Mouse (Mus musculus): ENCODE results near the gene Phf21a. TPM values are rescaled to one million over a fixed set of nuclear protein-coding genes. Genes with fewer than 3 reads are reported as not detected.

The Phf21a gene
- polyA plus RNA-seq, 1 experiment from 2014 or later: 2.6 TPM

- Histone ChIP-seq H3K27ac (replicated peaks) (no peak overlapping the region), H3K36me3 (replicated peaks) (peaks cover 5% of the 10 kb centered on the region; the same call in 1 of the 2 replicates), H3K4me2 (no peak overlapping the region), H3K27me3 (no peaks in the 10 kb centered on the region), H3K4me3 (replicated peaks) (no peak overlapping the region), H3K9me3 (replicated peaks) (no peaks in the 10 kb centered on the region), H3K9ac (no peak overlapping the region), H3K4me1 (replicated peaks) (no peaks in the 10 kb centered on the region)
- ATAC-seq (ENCODE audit: insufficient read depth): no peak
- 70% methylated on average over 2 of the region's 2 CpGs for WGBS (ENCODE audit: insufficient replicate concordance)
These were observed 238.5 kb downstream of the Phf21a start for GRCm38 (mm10) chr2:92331410-92331809.

GRCm38 (mm10) chr2:92331871-92332270, 239.0 kb downstream of the Phf21a start:
- H3K27me3 ChIP-seq: no peaks in the 10 kb centered on the region
- peaks cover 5% of the 10 kb centered on the region; the same call in 1 of the 2 replicates for H3K36me3 ChIP-seq (replicated peaks)
- no peak for ATAC-seq (ENCODE audit: insufficient read depth)
- H3K9ac ChIP-seq: no peak overlapping the region
- H3K27ac ChIP-seq (replicated peaks): no peak overlapping the region
- no peak overlapping the region for H3K4me3 ChIP-seq (replicated peaks)
- no peak overlapping the region for H3K4me2 ChIP-seq
- H3K4me1 ChIP-seq (replicated peaks): no peaks in the 10 kb centered on the region
- WGBS (ENCODE audit: insufficient replicate concordance): 64% methylated on average over 2 of the region's 2 CpGs
- no peaks in the 10 kb centered on the region for H3K9me3 ChIP-seq (replicated peaks)

GRCm38 (mm10) chr2:92342418-92342817, 249.5 kb downstream of the Phf21a start:
- Histone ChIP-seq H3K9me3 (replicated peaks) (no peaks in the 10 kb centered on the region), H3K4me1 (replicated peaks) (no peaks in the 10 kb centered on the region), H3K4me2 (no peak overlapping the region), H3K9ac (no peak overlapping the region), H3K36me3 (replicated peaks) (no peaks in the 10 kb centered on the region), H3K4me3 (replicated peaks) (no peak overlapping the region), H3K27me3 (no peaks in the 10 kb centered on the region), H3K27ac (replicated peaks) (no peak overlapping the region)
- no peak for ATAC-seq (ENCODE audit: insufficient read depth)

- H3K27me3 ChIP-seq: no peaks in the 10 kb centered on the region
- H3K9ac ChIP-seq: no peak overlapping the region
- no peak overlapping the region for H3K27ac ChIP-seq (replicated peaks)
- H3K4me2 ChIP-seq: no peak overlapping the region
- H3K36me3 ChIP-seq (replicated peaks): no peaks in the 10 kb centered on the region
- no peak overlapping the region for H3K4me3 ChIP-seq (replicated peaks)
- 55% methylated on average over 2 of the region's 2 CpGs for WGBS (ENCODE audit: insufficient replicate concordance)
- H3K4me1 ChIP-seq (replicated peaks): no peaks in the 10 kb centered on the region; the same call in 1 of the 2 replicates
- peak; percentile 43 for ATAC-seq (ENCODE audit: insufficient read depth)
- no peaks in the 10 kb centered on the region for H3K9me3 ChIP-seq (replicated peaks)
These were observed 254.3 kb downstream of the Phf21a start for GRCm38 (mm10) chr2:92347191-92347590.

- Histone ChIP-seq H3K27ac (replicated peaks) (no peak overlapping the region; the same call in 1 of the 2 replicates), H3K4me1 (replicated peaks) (no peaks in the 10 kb centered on the region; the same call in 1 of the 2 replicates), H3K36me3 (replicated peaks) (no peaks in the 10 kb centered on the region), H3K4me2 (no peak overlapping the region), H3K4me3 (replicated peaks) (no peak overlapping the region), H3K27me3 (no peaks in the 10 kb centered on the region), H3K9me3 (replicated peaks) (no peaks in the 10 kb centered on the region), H3K9ac (no peak overlapping the region)
- 0 out of 2 replicates have a peak, but pooled peaks have one; percentile 22 for ATAC-seq (ENCODE audit: insufficient read depth)
- WGBS (ENCODE audit: insufficient replicate concordance): 60% methylated on average over 6 of the region's 6 CpGs
These were observed 256.9 kb downstream of the Phf21a start for GRCm38 (mm10) chr2:92349589-92350425.

- WGBS (ENCODE audit: insufficient replicate concordance): 43% methylated on average over 5 of the region's 5 CpGs
- Histone ChIP-seq H3K36me3 (replicated peaks) (no peaks in the 10 kb centered on the region), H3K4me1 (replicated peaks) (no peaks in the 10 kb centered on the region; the same call in 1 of the 2 replicates), H3K27me3 (no peaks in the 10 kb centered on the region), H3K9me3 (replicated peaks) (no peaks in the 10 kb centered on the region), H3K27ac (replicated peaks) (no peak overlapping the region), H3K9ac (no peak overlapping the region), H3K4me2 (no peak overlapping the region), H3K4me3 (replicated peaks) (no peak overlapping the region)
- ATAC-seq (ENCODE audit: insufficient read depth): peak; percentile 65; the same call in 1 of the 2 replicates
These were observed 257.8 kb downstream of the Phf21a start for GRCm38 (mm10) chr2:92350686-92351085.

- WGBS (ENCODE audit: insufficient replicate concordance): 52% methylated on average over 5 of the region's 5 CpGs
- Histone ChIP-seq H3K36me3 (replicated peaks) (peaks cover 3% of the 10 kb centered on the region; the same call in 1 of the 2 replicates), H3K9me3 (replicated peaks) (no peaks in the 10 kb centered on the region), H3K9ac (no peak overlapping the region), H3K27ac (replicated peaks) (no peak overlapping the region), H3K27me3 (no peaks in the 10 kb centered on the region), H3K4me1 (replicated peaks) (no peaks in the 10 kb centered on the region; the same call in 1 of the 2 replicates), H3K4me2 (no peak overlapping the region), H3K4me3 (replicated peaks) (no peak overlapping the region)
- ATAC-seq (ENCODE audit: insufficient read depth): no peak
These were observed 260.5 kb downstream of the Phf21a start for GRCm38 (mm10) chr2:92353402-92353801.

- no peaks in the 10 kb centered on the region for H3K27me3 ChIP-seq
- no peak overlapping the region for H3K4me3 ChIP-seq (replicated peaks)
- no peak for ATAC-seq (ENCODE audit: insufficient read depth)
- no peaks in the 10 kb centered on the region for H3K9me3 ChIP-seq (replicated peaks)
- no peak overlapping the region for H3K9ac ChIP-seq
- H3K4me1 ChIP-seq (replicated peaks): no peaks in the 10 kb centered on the region; the same call in 1 of the 2 replicates
- H3K4me2 ChIP-seq: no peak overlapping the region
- peaks cover 5% of the 10 kb centered on the region; the same call in 1 of the 2 replicates for H3K36me3 ChIP-seq (replicated peaks)
- 50% methylated on average over 6 of the region's 6 CpGs for WGBS (ENCODE audit: insufficient replicate concordance)
- H3K27ac ChIP-seq (replicated peaks): no peak overlapping the region
These were observed 261.3 kb downstream of the Phf21a start for GRCm38 (mm10) chr2:92354224-92354623.

GRCm38 (mm10) chr2:92359301-92359700, 266.4 kb downstream of the Phf21a start:
- no peak overlapping the region for H3K4me2 ChIP-seq
- no peaks in the 10 kb centered on the region for H3K27me3 ChIP-seq
- H3K27ac ChIP-seq (replicated peaks): no peak overlapping the region
- no peak overlapping the region for H3K4me3 ChIP-seq (replicated peaks)
- H3K9me3 ChIP-seq (replicated peaks): no peaks in the 10 kb centered on the region
- 72% methylated on average over 2 of the region's 2 CpGs for WGBS (ENCODE audit: insufficient replicate concordance)
- H3K9ac ChIP-seq: no peak overlapping the region
- no peak for ATAC-seq (ENCODE audit: insufficient read depth)
- H3K36me3 ChIP-seq (replicated peaks): peaks cover 5% of the 10 kb centered on the region; the same call in 1 of the 2 replicates
- no peaks in the 10 kb centered on the region; the same call in 1 of the 2 replicates for H3K4me1 ChIP-seq (replicated peaks)

- Histone ChIP-seq H3K27ac (replicated peaks) (no peak overlapping the region), H3K4me2 (no peak overlapping the region), H3K4me3 (replicated peaks) (no peak overlapping the region), H3K4me1 (replicated peaks) (no peaks in the 10 kb centered on the region; the same call in 1 of the 2 replicates), H3K36me3 (replicated peaks) (peaks cover 5% of the 10 kb centered on the region; the same call in 1 of the 2 replicates), H3K9me3 (replicated peaks) (no peaks in the 10 kb centered on the region), H3K27me3 (no peaks in the 10 kb centered on the region), H3K9ac (no peak overlapping the region)
- no peak for ATAC-seq (ENCODE audit: insufficient read depth)
- WGBS (ENCODE audit: insufficient replicate concordance): 71% methylated on average over 25 of the region's 25 CpGs
These were observed 267.4 kb downstream of the Phf21a start for GRCm38 (mm10) chr2:92360186-92360823.

- Histone ChIP-seq H3K4me2 (no peak overlapping the region), H3K9me3 (replicated peaks) (no peaks in the 10 kb centered on the region), H3K4me1 (replicated peaks) (no peaks in the 10 kb centered on the region; the same call in 1 of the 2 replicates), H3K9ac (no peak overlapping the region), H3K27me3 (no peaks in the 10 kb centered on the region), H3K4me3 (replicated peaks) (no peak overlapping the region), H3K27ac (replicated peaks) (no peak overlapping the region), H3K36me3 (replicated peaks) (peaks cover 5% of the 10 kb centered on the region; the same call in 1 of the 2 replicates)
- 26% methylated on average over 12 of the region's 12 CpGs for WGBS (ENCODE audit: insufficient replicate concordance)
- ATAC-seq (ENCODE audit: insufficient read depth): peak; percentile 47; the same call in 1 of the 2 replicates
These were observed 268.0 kb downstream of the Phf21a start for GRCm38 (mm10) chr2:92360893-92361292.

Measured in liver, embryonic 15.5 days (tissue).